In the genomic region with DNA sequence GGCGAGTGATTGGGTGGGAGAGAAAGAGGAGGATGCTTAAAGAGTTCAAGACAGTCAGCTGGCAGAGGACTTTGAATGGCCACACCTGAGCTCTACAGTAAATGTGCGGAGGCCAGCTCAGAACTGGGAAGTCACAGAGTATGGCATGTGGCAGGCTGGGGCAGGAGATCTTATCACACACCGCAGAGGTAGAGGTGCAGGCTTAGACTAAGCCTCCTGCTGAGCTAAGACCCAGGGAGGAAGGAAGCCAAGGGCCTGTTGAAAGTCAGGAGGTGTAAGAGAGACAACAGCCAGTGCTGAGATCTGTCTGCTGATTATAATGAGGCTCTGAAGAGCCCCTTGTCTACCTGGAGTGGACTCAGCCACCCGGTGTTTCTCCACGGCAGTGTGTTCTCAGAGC, we compare ENCODE assay signal across 22 mouse cellular contexts. TPM values are rescaled to one million over a fixed set of nuclear protein-coding genes. Genes with fewer than 3 reads are reported as not detected.
A peak's percentile ranks its signal among the peaks of the same experiment; 100 is the strongest.
DNase-seq lines count a peak whose midpoint lies in the region.
"Had no signal": no experiment of that assay in that cellular context is flagged by ENCODE, and none has a peak within 500 bp of the region (broad histone marks: within the 10 kb centered on the region; RNA-seq: fewer than 3 reads in every experiment).

No protein-coding gene starts in this region.

- DNase-seq in urinary bladder, postnatal 36 days (ENCODE audit: low spot score in 2 of 2) = peak; percentile 6 to 9
- no peak for DNase-seq in urinary bladder, postnatal 10 days (ENCODE audit: low spot score)
- peak; percentile 42 for DNase-seq in induced T-regulatory cell, adult 2 months (ENCODE audit: low read depth)
- DNase-seq in thymus, postnatal 10 days (ENCODE audit: low spot score in 2 of 2) = peak; percentile 33 to 39
- no peak for DNase-seq in spleen, postnatal 4 days (ENCODE audit: low spot score in 2 of 2)
- no peak for DNase-seq in adrenal gland, postnatal 25 days
- DNase-seq in left cerebral cortex, postnatal 25 days (ENCODE audit: low spot score in 2 of 2) = no peak
- DNase-seq: adrenal gland, postnatal 14 days; B cell, adult 2 months; cerebellum, adult 8-10 months; gastrocnemius, postnatal 10 days; heart, adult 2 months; heart, postnatal 4 days; kidney, postnatal 36 days; liver, embryonic 13.5 days; lung, adult 2 months; lung, postnatal 4 days; midbrain, embryonic 14.5 days; retina, postnatal 1 day had no signal

- intact Hi-C loops in left cerebral cortex, postnatal 25 days (cut with DNase I) = no loop called here

RNA-seq across cellular contexts. Expression of a gene that starts 8.5 kb away (rescaled TPM):
- not detected in 2 replicates for total RNA-seq in adrenal gland, postnatal 25 days (2021)
- not detected for total RNA-seq in left cerebral cortex, postnatal 25 days (2021)
- total RNA-seq: adrenal gland, postnatal 14 days; gastrocnemius, postnatal 10 days; heart, adult 2 months; heart, postnatal 4 days; layer of hippocampus, adult 8-10 months; left cerebral cortex, postnatal 36 days; megakaryocyte-erythroid progenitor cell, adult 5-6 weeks had no signal

Comparison
In these comparisons a context has a peak if more than half of its experiments do, and no peak if none do; other contexts are left out.
1. DNase-seq: peak in urinary bladder, postnatal 36 days (2 of 2), induced T-regulatory cell, adult 2 months (single experiment) and thymus, postnatal 10 days (2 of 2); none in urinary bladder, postnatal 10 days (single experiment), spleen, postnatal 4 days (0 of 2), adrenal gland, postnatal 25 days (single experiment) and left cerebral cortex, postnatal 25 days (0 of 2).